Mouse (Mus musculus) midbrain, postnatal 0 days (tissue): ENCODE data around the gene Tacr2. TPM values are rescaled to one million over a fixed set of nuclear protein-coding genes. Genes with fewer than 3 reads are reported as not detected.

ENCODE experiments used
- ATAC-seq: fragments of 200-750 bp; cut with Nextera tagmentation; 2 replicates; pipeline ENCODE4 v1.8.0; 2017; ENCODE audit warnings: moderate number of reproducible peaks, mild to moderate bottlenecking, moderate TSS enrichment, moderate library complexity; ENCODE audit not compliant: low FRiP score
- DNase-seq: peaks from one replicate; pipeline ENCODE4 v3.0.0-alpha.2; 2015; ENCODE audit warnings: low spot score
- H3K27ac ChIP-seq: fragments of 300-500 bp; sonication (generic); 2 replicates; pipeline ENCODE4 v1.5.1; 2014; ENCODE audit warnings: low read depth, mild to moderate bottlenecking, low read length, mixed read lengths
- H3K27me3 ChIP-seq: fragments of 300-500 bp; sonication (generic); 2 replicates; pipeline ENCODE4 v1.6.1; 2014; ENCODE audit warnings: low read length, control low read depth, mixed read lengths; ENCODE audit not compliant: insufficient read depth
- H3K36me3 ChIP-seq: fragments of 300-500 bp; sonication (generic); 2 replicates; pipeline ENCODE4 v1.6.1; 2014; ENCODE audit warnings: low read length, control low read depth, mixed read lengths; ENCODE audit not compliant: insufficient read depth
- H3K4me1 ChIP-seq: fragments of 300-500 bp; sonication (generic); 2 replicates; pipeline ENCODE4 v1.6.1; 2014; ENCODE audit warnings: mild to moderate bottlenecking, control low read depth, antibody characterized with exemption, low read length, mixed read lengths; ENCODE audit not compliant: insufficient read depth
- H3K4me2 ChIP-seq: fragments of 300-500 bp; sonication (generic); 2 replicates; pipeline ENCODE4 v1.6.1; 2014; ENCODE audit warnings: low read depth, mild to moderate bottlenecking, low read length, mixed read lengths; ENCODE audit not compliant: poor library complexity, severe bottlenecking
- H3K4me3 ChIP-seq: fragments of 300-500 bp; sonication (generic); 2 replicates; pipeline ENCODE4 v1.5.1; 2014; ENCODE audit warnings: low read depth, mild to moderate bottlenecking, low read length, moderate library complexity
- H3K9ac ChIP-seq: fragments of 300-500 bp; sonication (generic); replicated peaks from 2 replicates; pipeline ENCODE4 v1.6.1; 2014; ENCODE audit warnings: mild to moderate bottlenecking, low read length, moderate library complexity, mixed read lengths; ENCODE audit not compliant: poor library complexity, severe bottlenecking
- H3K9me3 ChIP-seq: fragments of 300-500 bp; sonication (generic); 2 replicates; pipeline ENCODE4 v1.6.1; 2016; ENCODE audit warnings: low read length, control low read depth
- CTCF ChIP-seq: IDR thresholded peaks from 2 replicates; pipeline ENCODE4 v1.5.1; 2016; ENCODE audit warnings: antibody characterized with exemption, mild to moderate bottlenecking
- WGBS: fragments of 180-500 bp; shearing (Covaris S2); extraction: QIAGEN DNeasy Blood & Tissue Kit; methylation state at CpG from one replicate; pipeline ENCODE4 v1.1.7; 2014; 5-methylcytosine and 5-hydroxymethylcytosine counted together
- polyA plus RNA-seq: library from polyadenylated mRNA; unstranded; fragments of >200 nt; fragmentation: Nextera tagmentation; extraction: Ambion mirVana; gene quantifications from 2 replicates; pipeline ENCODE4 v1.2.1, GENCODE M21; 2015
- total RNA-seq: library from RNA; depleted of rRNA; stranded (reverse); fragments of >200 nt; gene quantifications from 2 replicates; pipeline ENCODE4 v1.2.3, GENCODE M21; 2014; rRNA removed

Tacr2 gene
- total RNA-seq (not detected in 2 replicates), polyA plus RNA-seq (0.06 TPM in 1 of 2 replicates, not detected in the other)

- 51% methylated on average over 12 of the region's 12 CpGs for WGBS
- Histone ChIP-seq H3K36me3 (no peaks in the 10 kb centered on the region), H3K9ac (no peak within 1 kb of the TSS), H3K4me1 (no peaks in the 10 kb centered on the region), H3K4me2 (no peak within 1 kb of the TSS), H3K4me3 (no peak within 1 kb of the TSS), H3K27ac (no peak within 1 kb of the TSS), H3K9me3 (no peaks in the 10 kb centered on the region), H3K27me3 (no peaks in the 10 kb centered on the region)
- TF ChIP-seq CTCF = no peak
- ATAC-seq = no peak
- DNase-seq = no peak
These were observed at the start of gene Tacr2 for GRCm38 (mm10) chr10:62252000-62252488. Gene Tacr2 (plus strand): TSS chr10:62252438.

GRCm38 (mm10) chr10:62202574-62202973 is 49.7 kb upstream of the Tacr2 start:
- Histone ChIP-seq H3K27ac (no peak overlapping the region), H3K9me3 (no peaks in the 10 kb centered on the region), H3K36me3 (no peaks in the 10 kb centered on the region), H3K9ac (no peak overlapping the region), H3K4me1 (no peaks in the 10 kb centered on the region), H3K27me3 (no peaks in the 10 kb centered on the region), H3K4me3 (no peak overlapping the region), H3K4me2 (no peak overlapping the region)
- TF ChIP-seq CTCF = no peak
- ATAC-seq = no peak
- WGBS = 79% methylated on average over 6 of the region's 6 CpGs
- no peak for DNase-seq

GRCm38 (mm10) chr10:62208241-62208896 is 43.9 kb upstream of the Tacr2 start:
- no peak overlapping the region for H3K4me3 ChIP-seq
- H3K27ac ChIP-seq = no peak overlapping the region
- no peak overlapping the region for H3K4me2 ChIP-seq
- no peaks in the 10 kb centered on the region for H3K9me3 ChIP-seq
- H3K9ac ChIP-seq = no peak overlapping the region
- no peaks in the 10 kb centered on the region for H3K27me3 ChIP-seq
- TF ChIP-seq CTCF = no peak
- no peaks in the 10 kb centered on the region for H3K36me3 ChIP-seq
- 81% methylated on average over 10 of the region's 10 CpGs for WGBS
- ATAC-seq = no peak
- DNase-seq = no peak
- no peaks in the 10 kb centered on the region for H3K4me1 ChIP-seq

- Histone ChIP-seq H3K4me1 (no peaks in the 10 kb centered on the region), H3K4me3 (no peak overlapping the region), H3K4me2 (no peak overlapping the region), H3K27ac (no peak overlapping the region), H3K27me3 (no peaks in the 10 kb centered on the region), H3K9ac (no peak overlapping the region), H3K36me3 (no peaks in the 10 kb centered on the region), H3K9me3 (no peaks in the 10 kb centered on the region)
- WGBS = 67% methylated on average over 6 of the region's 6 CpGs
- DNase-seq (no peak), ATAC-seq (no peak)
- no peak for TF ChIP-seq CTCF
These were observed 40.9 kb upstream of the Tacr2 start for GRCm38 (mm10) chr10:62211310-62211709.

- Histone ChIP-seq H3K36me3 (no peaks in the 10 kb centered on the region), H3K4me2 (no peak overlapping the region), H3K4me1 (no peaks in the 10 kb centered on the region), H3K27me3 (no peaks in the 10 kb centered on the region), H3K4me3 (no peak overlapping the region), H3K9ac (no peak overlapping the region), H3K9me3 (no peaks in the 10 kb centered on the region), H3K27ac (no peak overlapping the region)
- DNase-seq (no peak), ATAC-seq (no peak)
- no peak for TF ChIP-seq CTCF
- 57% methylated on average over 5 of the region's 5 CpGs for WGBS
These were observed 37.0 kb upstream of the Tacr2 start for GRCm38 (mm10) chr10:62215169-62215616.

- Histone ChIP-seq H3K4me1 (no peaks in the 10 kb centered on the region), H3K27me3 (no peaks in the 10 kb centered on the region), H3K4me2 (no peak overlapping the region), H3K4me3 (no peak overlapping the region), H3K9me3 (no peaks in the 10 kb centered on the region), H3K9ac (no peak overlapping the region), H3K36me3 (no peaks in the 10 kb centered on the region), H3K27ac (no peak overlapping the region)
- no peak for ATAC-seq
- DNase-seq = no peak
- TF ChIP-seq CTCF = no peak
- WGBS = 94% methylated on average over 8 of the region's 8 CpGs
These were observed 36.6 kb upstream of the Tacr2 start for GRCm38 (mm10) chr10:62215633-62216032.
